Mouse (Mus musculus) megakaryocyte, embryonic 14.5 days (primary cell): Measurements from ENCODE around the gene Chka. TPM values are rescaled to one million over a fixed set of nuclear protein-coding genes. Genes with fewer than 3 reads are reported as not detected.

ENCODE experiments used
- H3K27me3 ChIP-seq: replicated peaks from 2 replicates; pipeline ENCODE3; 2012; ENCODE audit warnings: inconsistent platforms
- H3K36me3 ChIP-seq: replicated peaks from 2 replicates; pipeline ENCODE3; 2012; ENCODE audit warnings: low read length, inconsistent platforms, mixed read lengths
- H3K4me1 ChIP-seq: 2 replicates; pipeline ENCODE4 v1.6.1; 2012; ENCODE audit warnings: inconsistent platforms
- H3K4me3 ChIP-seq: replicated peaks from 2 replicates; pipeline ENCODE3; 2012; ENCODE audit warnings: moderate library complexity, mild to moderate bottlenecking, inconsistent platforms
- H3K9me3 ChIP-seq: 2 replicates; pipeline ENCODE4 v1.6.1; 2012; ENCODE audit warnings: inconsistent platforms
- FLI1 ChIP-seq: IDR thresholded peaks from 2 replicates; pipeline ENCODE4 v1.6.1; 2012; ENCODE audit warnings: low read length, inconsistent platforms, mixed read lengths
- GATA1 ChIP-seq: IDR thresholded peaks from 3 replicates; pipeline ENCODE4 v1.6.1; 2012; ENCODE audit warnings: mixed read lengths, low read length, inconsistent platforms, borderline replicate concordance
- polyA plus RNA-seq: library from polyadenylated mRNA; stranded (reverse); fragments of >175 nt; gene quantifications from 2 replicates; pipeline ENCODE4 v1.2.3, GENCODE M21; 2012; ENCODE audit warnings: low replicate concordance; ENCODE audit not compliant: insufficient read depth

The Chka gene
- polyA plus RNA-seq, 1 experiment: 6.8 TPM

- Histone ChIP-seq H3K36me3 (no peaks in the 10 kb centered on the region), H3K4me1 (peaks cover 38% of the 10 kb centered on the region), H3K9me3 (no peaks in the 10 kb centered on the region), H3K4me3 (peak overlapping the region; percentile 95), H3K27me3 (peaks cover 11% of the 10 kb centered on the region)
- TF ChIP-seq GATA1: no peak
- no peak for TF ChIP-seq FLI1
Observed at GRCm38 (mm10) chr19:3935896-3936850, 84.6 kb downstream of the Chka start.

- Histone ChIP-seq H3K27me3 (peaks cover 2% of the 10 kb centered on the region), H3K9me3 (no peaks in the 10 kb centered on the region), H3K36me3 (peaks cover 23% of the 10 kb centered on the region), H3K4me1 (peaks cover 39% of the 10 kb centered on the region), H3K4me3 (no peak overlapping the region)
- TF ChIP-seq GATA1 (no peak), FLI1 (no peak)
Observed at GRCm38 (mm10) chr19:3942315-3942714, 90.7 kb downstream of the Chka start.

- peaks cover 2% of the 10 kb centered on the region for H3K27me3 ChIP-seq
- no peaks in the 10 kb centered on the region for H3K9me3 ChIP-seq
- no peak for TF ChIP-seq GATA1
- no peak for TF ChIP-seq FLI1
- H3K4me1 ChIP-seq: peaks cover 39% of the 10 kb centered on the region
- peak overlapping the region; percentile 77 for H3K4me3 ChIP-seq
- H3K36me3 ChIP-seq: peaks cover 29% of the 10 kb centered on the region
Observed at GRCm38 (mm10) chr19:3942986-3943735, 91.6 kb downstream of the Chka start.

Other genes with a start within 250 kb of the Chka start
- 11.6 and 18.0 TPM in 2 replicates for gene Lrp5, start 165.2 kb upstream of the Chka start, polyA plus RNA-seq
- gene 1810055G02Rik, start 143.5 kb upstream of the Chka start, polyA plus RNA-seq: 11.1 and 12.3 TPM in 2 replicates
- 2.1 and 3.5 TPM in 2 replicates for gene Kmt5b, start 84.4 kb upstream of the Chka start, polyA plus RNA-seq
- gene Tcirg1, start 55.4 kb downstream of the Chka start, polyA plus RNA-seq: 39.3 and 78.0 TPM in 2 replicates
- 38.8 and 142 TPM in 2 replicates for gene Ndufs8, start 61.0 kb downstream of the Chka start, polyA plus RNA-seq
- gene Aldh3b1, start 78.0 kb downstream of the Chka start, polyA plus RNA-seq: 2.8 TPM in 1 of 2 replicates, not detected in the other
- gene Unc93b1, start 83.4 kb downstream of the Chka start, polyA plus RNA-seq: 30.5 and 188 TPM in 2 replicates
- 0.04 TPM in 1 of 2 replicates, not detected in the other for gene Aldh3b3, start 106.9 kb downstream of the Chka start, polyA plus RNA-seq
- not detected in 2 replicates for gene Aldh3b2, start 120.6 kb downstream of the Chka start, polyA plus RNA-seq
- 6.4 TPM in 1 of 2 replicates, not detected in the other for gene Acy3, start 134.8 kb downstream of the Chka start, polyA plus RNA-seq
- gene Tbx10, start 141.0 kb downstream of the Chka start, polyA plus RNA-seq: not detected in 2 replicates
- 11.7 and 19.3 TPM in 2 replicates for gene Nudt8, start 148.8 kb downstream of the Chka start, polyA plus RNA-seq
- 0.74 and 0.93 TPM in 2 replicates for gene Gm49405, start 148.9 kb downstream of the Chka start, polyA plus RNA-seq
- 2.7 and 7.3 TPM in 2 replicates for gene Doc2g, start 151.5 kb downstream of the Chka start, polyA plus RNA-seq
- 111 and 122 TPM in 2 replicates for gene Ndufv1, start 161.0 kb downstream of the Chka start, polyA plus RNA-seq
- gene Gstp1, start 186.2 kb downstream of the Chka start, polyA plus RNA-seq: 128 and 173 TPM in 2 replicates
- not detected in 2 replicates for gene Gstp2, start 194.2 kb downstream of the Chka start, polyA plus RNA-seq
- gene Gstp3, start 207.8 kb downstream of the Chka start, polyA plus RNA-seq: not detected in 2 replicates
- not detected in 2 replicates for gene Cabp2, start 229.8 kb downstream of the Chka start, polyA plus RNA-seq
- gene Cdk2ap2, start 245.4 kb downstream of the Chka start, polyA plus RNA-seq: 140 and 181 TPM in 2 replicates
- gene Pitpnm1, start 248.2 kb downstream of the Chka start, polyA plus RNA-seq: 122 and 153 TPM in 2 replicates